Mouse (Mus musculus) retina, postnatal 7 days (tissue): ENCODE data around the gene Fbxl3.

Experiments used
- DNase-seq: peaks from one replicate; pipeline ENCODE4 v3.0.0-alpha.2; 2012; ENCODE audit warnings: low read depth, low spot score

Gene Fbxl3

GRCm38 (mm10) chr14:103099238-103099933 lies at the start of gene Fbxl3:
Fbxl3 (minus strand) TSS chr14:103099566.
- peak; percentile 78 for DNase-seq

GRCm38 (mm10) chr14:103131991-103132390 lies 32.6 kb upstream of the Fbxl3 start:
- peak; percentile 9 for DNase-seq

- DNase-seq, result no peak
These were observed 26.4 kb upstream of the Fbxl3 start for GRCm38 (mm10) chr14:103125756-103126155.

- no peak for DNase-seq
These were observed 15.8 kb upstream of the Fbxl3 start for GRCm38 (mm10) chr14:103114994-103115670.

- DNase-seq, result no peak
These were observed 13.4 kb upstream of the Fbxl3 start for GRCm38 (mm10) chr14:103112606-103113363.

GRCm38 (mm10) chr14:103109971-103110370 lies 10.6 kb upstream of the Fbxl3 start:
- no peak for DNase-seq

GRCm38 (mm10) chr14:103106301-103106700 lies 6.9 kb upstream of the Fbxl3 start:
- no peak for DNase-seq

- no peak for DNase-seq
These were observed 3.5 kb upstream of the Fbxl3 start for GRCm38 (mm10) chr14:103102731-103103335.

- no peak for DNase-seq
These were observed 2.9 kb upstream of the Fbxl3 start for GRCm38 (mm10) chr14:103102246-103102645.

- no peak for DNase-seq
These were observed 1.8 kb upstream of the Fbxl3 start for GRCm38 (mm10) chr14:103101171-103101570.

- DNase-seq, result no peak
These were observed 930 bp upstream of the Fbxl3 start for GRCm38 (mm10) chr14:103100296-103100695.

GRCm38 (mm10) chr14:103098587-103099235 lies 655 bp downstream of the Fbxl3 start:
- DNase-seq, result peak; percentile 69

- no peak for DNase-seq
These were observed 1.2 kb downstream of the Fbxl3 start for GRCm38 (mm10) chr14:103098213-103098586.

GRCm38 (mm10) chr14:103096621-103097020 lies 2.7 kb downstream of the Fbxl3 start:
- DNase-seq, result no peak

- no peak for DNase-seq
These were observed 3.5 kb downstream of the Fbxl3 start for GRCm38 (mm10) chr14:103095826-103096225.

GRCm38 (mm10) chr14:103095036-103095435 lies 4.3 kb downstream of the Fbxl3 start:
- DNase-seq, result no peak

- DNase-seq, result no peak
These were observed 5.7 kb downstream of the Fbxl3 start for GRCm38 (mm10) chr14:103093670-103094069.

GRCm38 (mm10) chr14:103093236-103093635 lies 6.1 kb downstream of the Fbxl3 start:
- DNase-seq, result no peak

- peak; percentile 30 for DNase-seq
These were observed 10.7 kb downstream of the Fbxl3 start for GRCm38 (mm10) chr14:103088624-103089023.

- no peak for DNase-seq
These were observed 11.5 kb downstream of the Fbxl3 start for GRCm38 (mm10) chr14:103087846-103088245.

- DNase-seq, result no peak
These were observed 12.6 kb downstream of the Fbxl3 start for GRCm38 (mm10) chr14:103086671-103087324.
